Mouse (Mus musculus): ENCODE data around the gene Nxph4.

- TF ChIP-seq CTCF (IDR thresholded peaks at IDR 0.05; ENCODE audit: low read depth) (no peak), EP300 (IDR thresholded peaks at IDR 0.05; ENCODE audit: low read depth) (no peak)
These were observed 18.3 kb downstream of the Nxph4 start for GRCm38 (mm10) chr10:127515983-127516459.
